Mouse (Mus musculus) ES-CJ7 (cell line): Measurements from ENCODE around the gene Cnot6l.
A peak's percentile ranks its signal among the peaks of the same experiment; 100 is the strongest.

Source experiments
- DNase-seq: peaks from one replicate; pipeline ENCODE4 v3.0.0; 2011; ENCODE audit warnings: low read depth, low spot score

Cnot6l gene

GRCm38 (mm10) chr5:96161578-96162398 lies 2.2 kb downstream of the Cnot6l start:
- DNase-seq = peak; percentile 50

GRCm38 (mm10) chr5:96161263-96161577 lies 2.8 kb downstream of the Cnot6l start:
- DNase-seq = no peak

- peak; percentile 21 for DNase-seq
Observed at GRCm38 (mm10) chr5:96160467-96161262, 3.3 kb downstream of the Cnot6l start.

- no peak for DNase-seq
Observed at GRCm38 (mm10) chr5:96142351-96142750, 21.6 kb downstream of the Cnot6l start.

GRCm38 (mm10) chr5:96130683-96131082 lies 33.3 kb downstream of the Cnot6l start:
- DNase-seq = no peak

GRCm38 (mm10) chr5:96126856-96127255 lies 37.1 kb downstream of the Cnot6l start:
- no peak for DNase-seq

- no peak for DNase-seq
Observed at GRCm38 (mm10) chr5:96114943-96115342, 49.0 kb downstream of the Cnot6l start.

- DNase-seq = no peak
Observed at GRCm38 (mm10) chr5:96104644-96105043, 59.3 kb downstream of the Cnot6l start.

GRCm38 (mm10) chr5:96091468-96091867 lies 72.5 kb downstream of the Cnot6l start:
- DNase-seq = no peak

- no peak for DNase-seq
Observed at GRCm38 (mm10) chr5:96085324-96085723, 78.6 kb downstream of the Cnot6l start.

GRCm38 (mm10) chr5:96079026-96079425 lies 84.9 kb downstream of the Cnot6l start:
- no peak for DNase-seq

GRCm38 (mm10) chr5:96065591-96065990 lies 98.4 kb downstream of the Cnot6l start:
- DNase-seq = no peak

GRCm38 (mm10) chr5:96042492-96042891 lies 121.5 kb downstream of the Cnot6l start:
- peak; percentile 7 for DNase-seq

- no peak for DNase-seq
Observed at GRCm38 (mm10) chr5:96041507-96042104, 122.4 kb downstream of the Cnot6l start.

GRCm38 (mm10) chr5:96039188-96039840 lies 124.7 kb downstream of the Cnot6l start:
- DNase-seq = peak; percentile 53

- DNase-seq = no peak
Observed at GRCm38 (mm10) chr5:96037684-96038121, 126.3 kb downstream of the Cnot6l start.

GRCm38 (mm10) chr5:96036125-96036672 lies 127.8 kb downstream of the Cnot6l start:
- DNase-seq = no peak

GRCm38 (mm10) chr5:96034101-96034500 lies 129.9 kb downstream of the Cnot6l start:
- DNase-seq = no peak

- no peak for DNase-seq
Observed at GRCm38 (mm10) chr5:96029821-96030220, 134.2 kb downstream of the Cnot6l start.
